ENCODE assay signal across 10 mouse cellular contexts in genomic region chr7:49910361-49910760, GRCm38 (mm10). TPM values are rescaled to one million over a fixed set of nuclear protein-coding genes. Genes with fewer than 3 reads are reported as not detected.
A peak's percentile ranks its signal among the peaks of the same experiment; 100 is the strongest.
DNase-seq lines count a peak whose midpoint lies in the region; ATAC-seq and TF ChIP-seq lines count a peak whose summit lies in the region.
"Had no signal": no experiment of that assay in that cellular context is flagged by ENCODE, and none has a peak within 500 bp of the region (broad histone marks: within the 10 kb centered on the region; RNA-seq: fewer than 3 reads in every experiment).

No protein-coding gene starts in this region.

- H3K9me3 ChIP-seq in embryonic facial prominence, embryonic 11.5 days (replicated peaks; ENCODE audit: control insufficient read depth, low read length) = no peaks in the 10 kb centered on the region
- H3K9me3 ChIP-seq in limb, embryonic 14.5 days (ENCODE audit: control insufficient read depth, low read length) = no peaks in the 10 kb centered on the region
- H3K9me3 ChIP-seq: limb, embryonic 12.5 days had no signal

- no peak overlapping the region for H3K4me3 ChIP-seq in embryonic facial prominence, embryonic 11.5 days (ENCODE audit: low read depth, low read length)
- H3K4me3 ChIP-seq in limb, embryonic 14.5 days (replicated peaks; ENCODE audit: low read length) = no peak overlapping the region
- H3K4me3 ChIP-seq: limb, embryonic 12.5 days had no signal

- WGBS in embryonic facial prominence, embryonic 11.5 days = under 1% methylated on average over 16 of the region's 16 CpGs
- WGBS in limb, embryonic 14.5 days = under 1% methylated on average over 16 of the region's 16 CpGs

- no peak overlapping the region for H3K4me2 ChIP-seq in embryonic facial prominence, embryonic 11.5 days (ENCODE audit: low read depth, low read length)
- H3K4me2 ChIP-seq in limb, embryonic 14.5 days (replicated peaks; ENCODE audit: low read depth, low read length, severe bottlenecking) = no peak overlapping the region
- H3K4me2 ChIP-seq: limb, embryonic 12.5 days had no signal

- no peak for ATAC-seq in embryonic facial prominence, embryonic 11.5 days (replicated peaks; ENCODE audit: insufficient number of reproducible peaks, low FRiP score, low TSS enrichment, low read depth)
- ATAC-seq in limb, embryonic 14.5 days (ENCODE audit: low FRiP score, low read depth) = no peak
- no peak for ATAC-seq in erythroid progenitor cell, adult 5-6 weeks (replicated peaks; ENCODE audit: low FRiP score, poor library complexity, severe bottlenecking)

- H3K9ac ChIP-seq in embryonic facial prominence, embryonic 11.5 days (replicated peaks; ENCODE audit: low read length) = no peak overlapping the region
- no peak overlapping the region for H3K9ac ChIP-seq in limb, embryonic 14.5 days (ENCODE audit: low read depth, low read length, severe bottlenecking)
- H3K9ac ChIP-seq: limb, embryonic 12.5 days had no signal

- no peaks in the 10 kb centered on the region for H3K36me3 ChIP-seq in embryonic facial prominence, embryonic 11.5 days (replicated peaks; ENCODE audit: control insufficient read depth, insufficient read depth, low read depth, low read length)
- no peaks in the 10 kb centered on the region for H3K36me3 ChIP-seq in limb, embryonic 14.5 days (ENCODE audit: control insufficient read depth, insufficient read depth, low read length)
- H3K36me3 ChIP-seq: limb, embryonic 12.5 days had no signal

- H3K4me1 ChIP-seq in embryonic facial prominence, embryonic 11.5 days (ENCODE audit: control insufficient read depth, insufficient read depth, low read length) = no peaks in the 10 kb centered on the region
- H3K4me1 ChIP-seq in limb, embryonic 14.5 days (ENCODE audit: control insufficient read depth, insufficient read depth, low read length) = no peaks in the 10 kb centered on the region

- no peak overlapping the region for H3K27ac ChIP-seq in embryonic facial prominence, embryonic 11.5 days (replicated peaks; ENCODE audit: low read depth, low read length)
- no peak overlapping the region for H3K27ac ChIP-seq in limb, embryonic 14.5 days (replicated peaks; ENCODE audit: low read depth, low read length)
- H3K27ac ChIP-seq: limb, embryonic 12.5 days had no signal

- H3K27me3 ChIP-seq in embryonic facial prominence, embryonic 11.5 days (ENCODE audit: control insufficient read depth, insufficient read depth, low read length) = peaks cover 87% of the 10 kb centered on the region
- peaks cover 98% of the 10 kb centered on the region for H3K27me3 ChIP-seq in limb, embryonic 14.5 days (ENCODE audit: control insufficient read depth, insufficient read depth, low read length)

- DNase-seq in heart, postnatal 4 days = peak; percentile 34
- DNase-seq in heart, adult 8-10 months (ENCODE audit: low spot score) = no peak
- peak; percentile 38 for DNase-seq in Muller cell, postnatal 12 days (ENCODE audit: inconsistent ontology term)
- DNase-seq in embryonic facial prominence, embryonic 11.5 days (ENCODE audit: low spot score) = peak; percentile 93
- peak; percentile 86 for DNase-seq in limb, embryonic 14.5 days (ENCODE audit: low spot score)
- DNase-seq in cerebellum, postnatal 36 days = no peak
- DNase-seq in spleen, adult 12 weeks (ENCODE audit: low spot score) = no peak

- TF ChIP-seq POLR2A in limb, embryonic 14.5 days (IDR thresholded peaks at IDR 0.05; ENCODE audit: borderline replicate concordance, extremely low read depth, insufficient read depth, insufficient read length) = no peak

RNA-seq across cellular contexts. Expression of gene Slc6a5, which starts 0.4 kb away (rescaled TPM):
- not detected for total RNA-seq in heart, postnatal 4 days (2021)
- not detected for total RNA-seq in heart, adult 8-10 months (2022)
- 0.06 and 0.15 TPM in 2 replicates for polyA plus RNA-seq in embryonic facial prominence, embryonic 11.5 days (2014; fragmentation: Nextera tagmentation; extraction: Ambion mirVana)
- polyA plus RNA-seq in limb, embryonic 14.5 days (2012; rRNA removed) = 0.01 and 0.03 TPM in 2 replicates
- polyA plus RNA-seq in limb, embryonic 14.5 days (2014; fragmentation: Nextera tagmentation; extraction: Ambion mirVana) = not detected in 2 replicates
- total RNA-seq in erythroid progenitor cell, adult 5-6 weeks (2015; ENCODE audit: low replicate concordance) = not detected in 2 replicates
- not detected in 2 replicates for total RNA-seq in erythroid progenitor cell, adult 5-6 weeks (2017; ENCODE audit: low replicate concordance)
- polyA plus RNA-seq: limb, embryonic 12.5 days; small intestine, adult 2 months had no signal

Comparison
In these comparisons a context has a peak if more than half of its experiments do, and no peak if none do; other contexts are left out.
1. DNase-seq: peak in heart, postnatal 4 days (single experiment), Muller cell, postnatal 12 days (single experiment), embryonic facial prominence, embryonic 11.5 days (single experiment) and limb, embryonic 14.5 days (single experiment); none in heart, adult 8-10 months (single experiment), cerebellum, postnatal 36 days (0 of 2) and spleen, adult 12 weeks (single experiment).